Mouse (Mus musculus): ENCODE results near the gene Nsg2.
"Not testable (repeated sequence)": the region's sequence is repeated elsewhere in the genome, so short reads cannot be mapped to it uniquely, and the experiment has no call there.

Gene Nsg2

GRCm38 (mm10) chr11:32000281-32000680 lies at the start of gene Nsg2:
TSS of gene Nsg2 (plus strand) at chr11:32000463.
- peak; percentile 59 for DNase-seq (ENCODE audit: low spot score)

GRCm38 (mm10) chr11:31960071-31960470 lies 40.2 kb upstream of the Nsg2 start:
- no peak for DNase-seq (ENCODE audit: low spot score)

- no peak for DNase-seq (ENCODE audit: low spot score)
These were observed 36.3 kb upstream of the Nsg2 start for GRCm38 (mm10) chr11:31963993-31964392.

- DNase-seq (ENCODE audit: low spot score), result no peak
These were observed 34.8 kb upstream of the Nsg2 start, which contains the start of gene 4930524B15Rik for GRCm38 (mm10) chr11:31965256-31966134. TSS of gene 4930524B15Rik (plus strand) at chr11:31965592.

GRCm38 (mm10) chr11:31974132-31974531 lies 26.1 kb upstream of the Nsg2 start:
- no peak for DNase-seq (ENCODE audit: low spot score)

- DNase-seq (ENCODE audit: low spot score), result no peak
These were observed 25.4 kb upstream of the Nsg2 start for GRCm38 (mm10) chr11:31974826-31975225.

GRCm38 (mm10) chr11:31975678-31976077 lies 24.6 kb upstream of the Nsg2 start:
- DNase-seq (ENCODE audit: low spot score), result no peak

- no peak for DNase-seq (ENCODE audit: low spot score)
These were observed 24.1 kb upstream of the Nsg2 start for GRCm38 (mm10) chr11:31976137-31976536.

- DNase-seq (ENCODE audit: low spot score), result not testable (repeated sequence)
These were observed 20.2 kb upstream of the Nsg2 start for GRCm38 (mm10) chr11:31980089-31980488.

GRCm38 (mm10) chr11:31981830-31982229 lies 18.4 kb upstream of the Nsg2 start:
- DNase-seq (ENCODE audit: low spot score), result no peak

GRCm38 (mm10) chr11:31982247-31982943 lies 17.9 kb upstream of the Nsg2 start:
- DNase-seq (ENCODE audit: low spot score), result not testable (repeated sequence)

- DNase-seq (ENCODE audit: low spot score), result no peak
These were observed 17.0 kb upstream of the Nsg2 start for GRCm38 (mm10) chr11:31983249-31983648.

GRCm38 (mm10) chr11:31984786-31985185 lies 15.5 kb upstream of the Nsg2 start:
- DNase-seq (ENCODE audit: low spot score), result no peak

GRCm38 (mm10) chr11:31992535-31992934 lies 7.7 kb upstream of the Nsg2 start:
- no peak for DNase-seq (ENCODE audit: low spot score)

GRCm38 (mm10) chr11:31999716-32000115 lies 547 bp upstream of the Nsg2 start:
- DNase-seq (ENCODE audit: low spot score), result no peak

GRCm38 (mm10) chr11:32001181-32001910 lies 1.1 kb downstream of the Nsg2 start:
- DNase-seq (ENCODE audit: low spot score), result no peak

- DNase-seq (ENCODE audit: low spot score), result no peak
These were observed 2.4 kb downstream of the Nsg2 start for GRCm38 (mm10) chr11:32002670-32003072.

GRCm38 (mm10) chr11:32008049-32008448 lies 7.8 kb downstream of the Nsg2 start:
- not testable (repeated sequence) for DNase-seq (ENCODE audit: low spot score)

- DNase-seq (ENCODE audit: low spot score), result no peak
These were observed 8.6 kb downstream of the Nsg2 start for GRCm38 (mm10) chr11:32008852-32009251.

GRCm38 (mm10) chr11:32009961-32010662 lies 9.8 kb downstream of the Nsg2 start:
- peak; percentile 13 for DNase-seq (ENCODE audit: low spot score)

GRCm38 (mm10) chr11:32010663-32010970 lies 10.4 kb downstream of the Nsg2 start:
- no peak for DNase-seq (ENCODE audit: low spot score)

All from lung, postnatal 25 days (tissue).